Mouse (Mus musculus): Measurements from ENCODE around the gene 4921517D22Rik.
A peak's percentile ranks its signal among the peaks of the same experiment; 100 is the strongest.

4921517D22Rik gene

DNA sequence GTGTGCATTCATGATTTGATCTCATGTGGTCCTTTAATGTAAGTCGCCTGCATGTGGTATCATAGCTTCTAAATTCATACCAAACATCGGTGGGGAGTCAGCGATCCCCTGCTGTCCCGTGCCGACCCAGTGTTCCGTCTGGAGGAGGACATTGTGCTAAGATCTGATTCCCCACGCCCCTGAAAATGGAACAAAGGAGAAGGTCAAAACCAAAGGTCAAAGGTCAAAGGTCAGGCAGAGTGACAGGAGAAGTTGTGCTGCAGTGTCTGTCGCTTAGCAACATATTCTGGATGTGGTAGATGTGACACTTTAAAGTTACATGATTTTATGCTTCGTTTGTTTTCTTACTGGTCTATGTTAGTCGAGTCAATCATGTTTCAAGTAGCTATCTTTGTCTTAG is 2.4 kb downstream of the 4921517D22Rik start:
- DNase-seq (ENCODE audit: low read depth, low spot score): peak; percentile 70

DNA sequence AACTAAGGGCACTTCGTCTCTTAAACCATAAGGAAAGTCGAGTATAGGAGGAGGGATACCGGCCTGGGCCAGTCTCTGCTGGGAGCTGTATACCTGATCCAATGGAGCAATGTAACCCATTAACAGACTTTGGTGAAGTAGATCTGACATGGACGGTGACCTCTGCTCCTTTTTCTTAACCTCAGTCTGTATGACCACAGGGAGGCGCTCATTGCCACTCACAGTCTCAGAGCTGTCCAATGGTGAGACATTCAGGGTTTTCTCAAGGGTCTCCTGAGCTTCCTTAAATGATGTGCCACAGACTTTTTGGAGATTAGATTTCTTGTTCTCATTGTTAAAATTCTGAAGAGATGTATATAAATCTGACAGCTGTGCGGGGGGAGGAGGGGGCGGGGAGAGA is 3.3 kb downstream of the 4921517D22Rik start:
- peak; percentile 56 for DNase-seq (ENCODE audit: low read depth, low spot score)

DNA sequence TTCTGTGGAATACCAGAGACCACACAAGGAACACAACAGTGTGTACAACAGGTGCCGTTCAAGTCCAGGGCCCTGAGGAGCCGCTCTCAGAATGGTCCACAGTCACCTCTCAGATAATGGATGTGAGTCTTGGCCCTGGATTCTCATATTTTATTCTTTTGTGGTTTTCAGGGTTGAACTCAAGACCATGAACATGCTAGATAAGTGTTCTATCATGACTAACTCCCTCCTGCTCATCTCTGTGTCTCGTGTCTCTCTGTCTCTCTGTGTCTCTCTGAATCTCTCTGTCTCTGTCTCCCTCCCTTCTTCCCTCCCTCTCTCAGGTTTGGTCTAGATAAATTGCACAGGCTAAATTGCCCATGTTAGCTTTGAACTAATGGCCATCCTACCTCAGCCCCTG is 4.1 kb downstream of the 4921517D22Rik start:
- no peak for DNase-seq (ENCODE audit: low read depth, low spot score)

DNA sequence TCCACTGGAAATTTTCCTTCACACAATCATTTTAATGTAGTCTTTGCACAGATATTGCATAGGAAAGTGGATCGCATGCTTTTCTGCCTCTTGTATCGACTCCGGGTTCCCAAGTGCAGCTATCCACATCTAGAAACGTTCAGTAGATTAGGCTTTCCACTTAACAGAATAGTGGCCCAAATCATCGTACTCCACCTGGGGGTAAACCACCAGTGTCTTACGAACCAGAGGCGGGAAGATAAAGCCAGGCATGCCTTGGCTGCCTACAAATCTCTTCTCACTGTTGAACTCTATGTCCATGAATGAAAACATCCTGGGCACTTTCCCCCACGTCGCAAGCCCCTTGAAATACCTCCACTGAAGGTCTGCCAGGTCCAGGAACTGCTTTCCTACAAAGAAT is 4.6 kb downstream of the 4921517D22Rik start:
- DNase-seq (ENCODE audit: low read depth, low spot score): no peak

DNA sequence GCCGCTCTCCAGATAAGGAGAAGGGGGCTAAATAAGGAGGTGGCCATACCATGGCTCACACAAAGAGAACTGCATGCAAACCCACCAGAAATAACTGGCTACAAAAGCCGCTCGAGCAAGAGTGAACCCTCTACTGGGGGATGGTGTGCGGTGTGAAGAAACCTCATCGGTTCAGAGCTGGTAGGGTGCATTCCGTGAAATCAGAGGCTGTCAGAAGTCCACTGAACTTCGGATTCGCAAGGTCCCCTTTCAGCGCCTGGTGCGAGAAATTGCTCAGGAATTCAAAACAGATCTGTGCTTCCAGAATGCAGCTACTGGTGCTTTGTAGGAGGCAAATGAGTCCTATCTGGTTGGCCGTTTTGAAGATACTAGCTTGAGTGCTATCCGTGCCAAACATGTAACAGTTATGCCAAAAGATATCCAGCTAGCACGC is 5.6 kb downstream of the 4921517D22Rik start:
- DNase-seq (ENCODE audit: low read depth, low spot score): no peak

DNA sequence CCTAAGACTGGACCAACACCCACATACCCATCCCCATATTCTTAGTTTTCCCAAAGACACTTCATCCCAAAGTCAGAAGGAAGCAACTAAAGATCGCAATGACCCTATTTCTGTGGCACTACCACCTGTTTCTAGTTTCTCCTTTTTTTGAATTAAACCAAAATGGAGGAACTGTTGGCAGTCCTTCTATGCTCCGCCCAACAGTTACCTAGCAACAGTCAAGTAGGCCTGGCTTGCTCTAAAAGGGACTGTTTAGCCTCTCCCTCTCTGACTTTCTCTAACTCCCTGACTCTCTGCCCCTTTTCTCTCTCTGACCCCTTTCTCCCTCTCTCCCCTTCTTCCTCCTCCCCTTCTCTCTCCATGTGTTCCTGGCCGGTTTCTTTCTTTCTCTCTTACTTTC is 8.7 kb downstream of the 4921517D22Rik start:
- peak; percentile 73 for DNase-seq (ENCODE audit: low read depth, low spot score)

DNA sequence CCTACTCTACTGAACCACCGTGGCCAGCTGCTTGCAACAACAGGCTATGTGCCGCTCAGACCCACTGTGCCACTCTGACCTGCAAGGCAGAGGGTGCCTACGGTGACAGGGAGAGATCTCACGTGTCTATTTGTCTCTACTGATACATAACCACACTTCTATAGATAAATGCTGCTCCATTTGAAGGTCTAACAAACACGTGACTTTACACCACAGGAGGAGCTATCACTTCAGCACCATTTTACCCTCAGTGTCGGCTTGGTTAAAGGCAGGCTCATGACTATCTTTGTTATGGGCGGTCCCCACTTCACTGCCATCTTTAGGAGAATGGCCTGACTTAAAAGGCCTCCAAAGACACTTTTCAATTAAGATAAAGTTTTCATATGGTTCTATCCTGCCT is 11.3 kb downstream of the 4921517D22Rik start:
- DNase-seq (ENCODE audit: low read depth, low spot score): peak; percentile 79

DNA sequence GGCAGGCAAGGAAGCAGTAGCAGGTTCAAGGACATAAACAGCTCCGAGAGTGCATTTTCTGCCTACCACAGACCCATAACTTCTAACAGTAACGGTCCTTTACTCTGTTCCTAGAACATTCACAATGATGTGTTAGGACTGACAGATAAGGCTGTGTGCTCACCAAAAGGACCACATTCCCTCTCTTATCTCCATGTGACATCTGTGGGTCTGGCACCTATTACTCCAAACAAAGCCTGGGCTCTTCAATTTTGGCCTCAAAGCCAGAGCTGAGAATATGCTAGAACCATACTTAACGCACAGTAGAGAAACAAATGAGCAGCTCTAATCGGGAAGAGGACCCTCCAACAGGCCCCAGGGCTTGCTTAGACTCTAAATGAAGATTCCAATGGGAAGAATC is 14.0 kb downstream of the 4921517D22Rik start:
- DNase-seq (ENCODE audit: low read depth, low spot score): no peak

DNA sequence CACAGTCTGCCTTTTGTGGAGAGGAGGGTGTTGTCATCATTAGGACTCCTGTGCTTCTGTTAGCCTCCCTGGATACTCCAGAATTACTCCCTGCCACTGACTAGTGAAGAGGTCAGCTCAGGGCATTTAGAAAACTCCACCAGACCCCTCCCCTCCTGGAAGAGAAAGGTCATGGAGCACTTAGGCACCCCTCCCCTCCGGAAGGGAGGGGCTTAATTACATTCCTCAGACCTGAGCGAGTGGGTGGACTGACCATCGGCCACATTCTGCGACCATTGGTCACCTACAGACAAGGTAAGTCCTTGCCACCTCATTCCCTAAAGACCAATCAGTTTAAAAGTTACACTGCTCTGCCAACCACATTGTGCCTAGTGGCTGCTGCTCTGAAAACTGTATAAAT is 14.6 kb downstream of the 4921517D22Rik start:
- peak; percentile 77 for DNase-seq (ENCODE audit: low read depth, low spot score)

DNA sequence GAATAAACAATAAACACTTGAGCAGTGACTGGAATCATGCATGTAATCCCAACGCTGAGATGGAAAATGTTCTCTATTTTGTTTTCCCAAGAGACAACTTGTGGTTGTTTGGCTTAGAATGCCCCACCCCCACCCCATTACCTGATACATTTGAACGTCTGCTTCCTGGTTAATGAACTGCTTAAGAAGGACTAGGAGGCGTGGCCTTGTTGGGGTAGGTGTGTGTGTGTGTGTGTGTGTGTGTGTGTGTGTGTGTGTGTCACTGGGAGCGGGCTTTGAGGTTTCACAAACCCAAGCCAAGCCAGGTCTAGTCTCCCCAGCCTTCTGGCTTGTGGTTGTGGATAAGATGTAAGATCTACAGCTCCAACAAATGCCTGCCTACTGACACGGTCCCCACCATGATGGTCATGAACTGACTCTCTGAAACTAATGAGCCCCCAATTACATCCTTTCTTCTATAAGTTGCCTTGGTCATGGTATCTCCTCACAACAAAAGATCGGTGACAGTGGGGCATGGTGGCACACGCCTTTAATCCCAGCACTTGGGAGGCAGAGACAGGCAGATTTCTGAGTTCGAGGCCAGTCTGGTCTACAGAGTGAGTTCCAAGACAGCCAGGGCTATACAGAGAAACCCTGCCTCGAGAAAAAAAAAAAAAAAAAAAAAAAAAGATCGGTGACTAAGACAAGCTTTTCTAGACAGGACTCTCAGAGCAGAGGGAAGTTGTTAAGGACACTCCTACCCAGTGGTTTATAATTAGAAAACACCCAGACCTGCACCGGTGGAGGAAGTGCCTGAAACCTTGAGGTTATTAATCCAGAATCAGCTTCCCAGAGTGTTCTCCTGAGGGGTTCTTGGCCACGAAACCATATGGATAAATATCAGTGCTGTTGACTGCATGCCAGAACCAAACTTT is 17.3 kb downstream of the 4921517D22Rik start:
- peak; percentile 69 for DNase-seq (ENCODE audit: low read depth, low spot score)

DNA sequence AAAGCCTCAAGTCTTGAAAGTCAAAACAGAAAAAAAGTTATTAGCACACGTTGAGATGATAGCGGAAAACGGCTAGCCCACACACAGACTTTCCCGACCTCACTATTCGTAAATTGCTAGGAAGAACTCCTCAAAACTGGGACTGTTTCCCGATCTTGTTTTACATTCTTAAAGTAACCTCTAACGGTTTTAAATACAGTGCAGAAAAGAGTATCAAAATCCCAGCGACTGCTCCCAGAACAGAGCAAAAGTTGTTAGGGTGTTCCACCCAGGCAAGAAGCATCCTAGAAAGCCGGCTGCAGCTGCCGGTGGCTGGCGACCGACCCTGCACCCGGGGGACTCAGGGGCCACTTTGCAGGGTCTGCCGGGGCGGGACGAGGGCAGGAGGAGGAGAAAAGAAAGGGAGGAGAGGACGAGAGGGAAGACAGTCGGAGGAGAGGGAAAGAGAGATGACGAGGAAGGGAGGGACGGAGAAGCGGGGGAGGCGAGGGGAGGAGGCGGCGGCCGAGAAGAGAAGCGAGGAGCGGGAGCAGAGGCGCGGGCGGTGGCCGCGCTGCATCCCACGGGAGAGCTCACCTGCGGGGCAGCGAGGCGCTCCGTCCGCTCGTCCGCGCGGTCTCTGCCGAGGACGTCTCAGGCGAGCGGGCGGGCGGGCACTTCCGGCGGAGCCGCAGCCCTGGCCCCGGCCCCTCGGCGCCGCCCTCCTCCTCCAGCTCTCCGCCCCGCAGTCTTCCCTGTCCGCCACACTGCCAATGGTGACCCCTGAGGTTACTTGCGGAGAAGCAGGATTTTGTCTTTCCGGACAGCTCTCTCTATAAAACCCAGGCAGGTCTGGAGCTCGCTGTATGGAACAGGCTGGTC is 18.5 kb downstream of the 4921517D22Rik start, which contains the start of gene Golm1:
TSS of gene Golm1 (minus strand) at position 661 of the 861 bp plus-strand sequence.
- peak; percentile 67 for DNase-seq (ENCODE audit: low read depth, low spot score)

DNA sequence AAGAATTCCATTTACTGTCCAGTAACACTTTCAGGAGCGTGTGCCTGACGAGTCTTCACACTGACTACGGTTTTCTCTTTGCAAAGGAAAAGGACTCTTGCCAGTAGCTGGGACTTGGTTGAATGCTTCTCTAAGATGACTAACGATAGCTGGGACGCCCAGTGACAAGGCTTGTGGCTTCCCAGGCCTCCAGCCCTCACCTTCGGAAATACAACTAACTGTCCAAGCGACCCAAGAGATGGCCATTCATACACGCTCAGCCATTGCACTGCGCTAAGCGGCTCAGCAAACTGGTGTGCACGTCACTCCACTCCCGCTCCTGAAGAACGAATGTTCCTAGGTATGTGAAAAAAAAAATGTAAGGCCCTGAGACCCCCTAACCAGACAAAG is 19.2 kb downstream of the 4921517D22Rik start:
- no peak for DNase-seq (ENCODE audit: low read depth, low spot score)

DNA sequence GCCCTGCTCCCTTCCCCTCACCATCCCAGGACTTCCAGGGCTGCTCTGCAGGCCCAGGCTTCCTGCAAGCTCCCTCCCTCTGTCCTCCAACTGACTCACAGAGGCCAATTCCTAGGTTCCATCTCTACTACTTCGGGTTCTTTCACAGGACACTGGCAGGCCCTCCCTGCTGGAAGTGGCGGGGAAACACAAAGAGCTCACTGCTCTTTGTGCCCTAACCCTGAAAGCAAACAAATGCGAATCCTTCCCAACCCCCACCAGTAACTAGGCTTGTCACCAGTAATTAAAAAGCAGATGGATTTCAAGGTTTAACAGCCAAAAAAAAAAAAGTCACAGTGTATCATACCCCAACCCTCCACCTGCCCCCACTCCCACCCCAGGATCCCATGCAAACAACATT is 19.7 kb downstream of the 4921517D22Rik start:
- no peak for DNase-seq (ENCODE audit: low read depth, low spot score)

DNA sequence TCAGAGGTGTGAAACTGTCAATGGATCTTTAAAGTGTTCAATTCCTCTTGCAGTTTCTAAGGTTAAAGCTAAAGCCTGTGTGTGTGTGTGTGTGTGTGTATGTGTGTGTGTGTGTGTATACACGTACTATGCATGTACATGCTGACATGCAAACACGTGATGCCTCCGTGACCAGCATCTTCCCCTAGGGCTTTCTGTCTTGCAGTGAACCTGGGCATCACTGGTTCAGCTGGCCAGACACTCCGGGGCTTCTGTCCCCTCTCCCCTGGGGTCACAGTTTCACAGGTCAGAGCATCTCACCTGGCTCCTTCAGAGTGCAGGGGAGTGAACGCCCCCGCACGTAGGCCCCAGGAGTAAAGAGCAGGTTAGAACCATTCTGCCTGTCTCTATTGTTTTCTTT is 20.3 kb downstream of the 4921517D22Rik start:
- DNase-seq (ENCODE audit: low read depth, low spot score): no peak

DNA sequence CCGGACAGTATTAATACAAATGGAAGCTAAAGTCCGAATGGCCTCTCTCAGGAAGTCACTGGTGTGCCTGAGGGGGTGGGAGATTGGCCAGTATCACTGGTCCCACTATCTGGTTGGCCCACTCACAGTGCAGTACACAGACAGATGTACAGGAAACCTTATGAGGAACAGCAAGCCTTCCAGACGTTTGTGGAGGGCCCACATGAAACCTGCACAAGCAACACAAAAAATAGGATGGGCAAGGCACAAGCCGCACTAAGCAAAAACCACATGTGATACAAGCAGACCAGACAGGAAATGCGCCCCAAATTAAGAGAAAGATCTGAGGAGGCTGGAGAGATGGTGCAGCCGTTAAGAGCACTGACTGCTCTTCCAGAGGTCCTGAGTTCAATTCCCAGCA is 21.7 kb downstream of the 4921517D22Rik start:
- no peak for DNase-seq (ENCODE audit: low read depth, low spot score)

DNA sequence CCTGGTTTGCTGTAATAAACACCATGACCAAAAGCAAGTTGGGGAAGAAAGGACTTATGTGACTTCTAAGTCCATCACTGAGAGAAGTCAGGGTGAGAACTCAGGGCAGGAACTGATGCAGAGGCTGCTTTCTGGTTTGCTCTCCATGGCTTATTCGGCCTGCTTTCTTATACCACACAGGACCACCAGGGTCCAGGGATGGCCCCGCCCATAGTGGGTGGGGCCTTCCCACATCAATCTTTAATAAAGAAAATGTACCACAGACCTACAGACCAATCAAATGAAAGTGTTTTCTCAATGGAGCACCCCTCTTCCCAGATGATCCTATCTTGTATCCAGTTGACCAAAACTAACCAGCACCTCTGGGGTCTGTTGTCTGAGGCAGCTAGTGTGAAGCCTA is 22.4 kb downstream of the 4921517D22Rik start:
- peak; percentile 46 for DNase-seq (ENCODE audit: low read depth, low spot score)

DNA sequence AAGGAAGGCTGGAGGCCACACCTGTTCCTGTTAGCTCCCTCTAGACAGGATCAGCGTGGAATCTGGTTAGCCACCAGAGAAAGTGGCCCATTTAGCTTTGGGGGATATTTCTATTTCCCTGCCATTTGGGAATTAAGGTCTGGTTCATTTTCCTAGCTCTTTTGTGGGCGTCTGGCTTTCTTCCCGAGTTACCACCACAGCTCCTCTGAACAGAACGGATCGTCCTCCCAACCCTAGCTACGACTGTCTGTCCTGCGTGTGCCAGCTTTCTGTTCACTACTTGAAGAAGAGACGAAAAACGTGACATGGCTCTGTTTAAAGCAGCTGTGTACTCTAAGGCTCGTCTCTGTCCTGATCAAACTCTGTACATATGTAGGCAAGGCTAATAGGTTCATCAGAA is 24.0 kb downstream of the 4921517D22Rik start:
- no peak for DNase-seq (ENCODE audit: low read depth, low spot score)

DNA sequence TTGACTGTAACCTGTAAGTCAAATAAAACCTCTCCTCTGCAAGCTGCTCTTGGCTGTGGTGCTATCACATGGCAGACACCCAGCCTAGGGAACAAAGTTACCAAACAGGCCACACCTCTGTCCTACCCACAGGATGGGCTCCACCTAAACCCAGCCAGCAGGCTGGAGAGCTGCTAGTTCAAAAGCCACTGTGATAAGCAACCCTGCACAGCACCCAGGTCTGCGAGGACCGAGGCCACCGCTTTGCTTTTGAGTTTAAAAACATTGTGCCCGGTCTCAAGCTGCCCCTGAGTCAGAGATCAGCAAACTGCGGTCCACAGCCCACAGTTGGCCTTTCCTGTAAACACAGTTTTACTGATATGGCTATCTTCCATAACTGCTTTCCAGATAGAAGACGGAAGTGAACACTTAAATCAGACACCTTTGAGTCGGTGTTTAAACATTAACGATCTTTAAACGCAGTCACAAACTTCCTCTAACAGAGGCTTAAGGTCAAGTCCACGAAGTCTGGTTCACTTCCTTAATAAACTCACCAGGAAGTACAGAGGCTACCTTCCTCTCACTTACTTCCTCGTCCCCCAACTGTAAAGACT is 25.3 kb downstream of the 4921517D22Rik start:
- DNase-seq (ENCODE audit: low read depth, low spot score): peak; percentile 64

DNA sequence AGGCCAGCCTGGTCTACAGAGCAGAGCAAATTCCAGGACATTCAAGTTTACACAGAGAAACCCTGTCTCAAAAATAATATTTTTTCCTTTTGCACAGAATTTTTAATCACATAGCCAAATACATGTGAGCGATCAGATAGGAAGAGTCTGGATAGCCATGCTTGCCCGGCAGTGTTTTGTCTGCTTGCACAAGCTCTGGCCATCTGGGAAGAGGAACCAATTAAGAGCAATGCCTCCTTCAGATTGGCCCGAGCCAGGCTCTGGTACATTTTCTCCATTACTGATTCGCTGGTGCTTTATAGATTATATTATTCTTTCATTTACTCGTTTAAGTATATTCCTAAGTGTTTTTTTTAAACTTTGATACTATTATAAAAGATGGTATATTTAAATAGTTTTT is 26.1 kb downstream of the 4921517D22Rik start:
- DNase-seq (ENCODE audit: low read depth, low spot score): no peak

DNA sequence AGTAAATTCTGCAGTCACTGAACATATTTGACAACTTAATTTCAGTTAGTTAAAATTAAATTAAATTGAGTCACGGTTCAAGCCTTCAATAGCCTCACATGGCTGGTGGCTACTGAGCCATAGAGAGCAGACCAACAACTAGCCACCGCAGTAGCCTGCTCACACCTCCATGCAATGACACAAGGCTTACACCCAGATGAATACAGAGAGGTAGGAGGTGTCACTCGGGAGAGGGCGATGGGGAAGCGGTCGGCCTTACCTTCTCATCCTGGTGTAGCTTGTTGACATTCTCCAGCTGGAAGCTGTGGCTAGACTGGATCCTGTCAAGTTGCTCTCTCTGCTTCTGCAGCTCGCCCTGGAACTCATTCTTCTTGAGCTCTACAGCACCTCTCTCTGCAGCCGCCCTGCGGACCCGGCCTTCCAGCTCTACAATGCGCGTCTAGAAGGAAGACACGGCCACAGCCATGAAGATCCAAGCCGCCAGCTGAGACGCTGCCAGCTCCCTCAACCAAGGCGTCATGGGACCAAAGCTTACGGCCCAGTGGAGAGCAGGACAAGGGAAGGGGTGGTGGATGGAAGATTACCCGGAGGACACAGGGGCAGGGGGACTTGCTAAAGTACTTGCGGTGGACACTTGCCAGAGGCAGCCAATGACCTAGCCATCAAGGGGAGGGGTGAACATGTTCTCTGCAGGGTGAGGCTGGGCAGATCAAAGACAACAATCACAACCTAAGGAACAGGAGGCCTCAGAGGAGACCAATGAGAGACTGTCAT is 29.8 kb downstream of the 4921517D22Rik start:
- no peak for DNase-seq (ENCODE audit: low read depth, low spot score)

DNA sequence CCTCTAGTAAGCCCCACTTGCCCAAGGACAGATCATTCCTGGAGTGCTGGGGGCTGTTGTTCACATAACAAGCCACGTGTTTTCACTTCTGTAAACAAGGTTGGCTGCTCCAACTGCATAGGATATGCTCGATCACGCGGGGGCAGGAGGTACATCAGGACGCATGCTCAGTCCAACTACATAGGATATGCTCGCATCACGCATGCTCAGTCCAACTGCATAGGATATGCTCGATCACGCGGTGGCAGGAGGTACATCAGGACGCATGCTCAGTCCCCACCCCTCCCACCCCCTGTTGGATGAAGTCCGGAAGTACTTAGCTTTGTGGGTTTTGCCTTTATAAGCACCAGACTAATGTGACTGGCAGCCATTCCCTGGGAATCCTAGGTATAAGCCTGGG is 31.9 kb downstream of the 4921517D22Rik start:
- DNase-seq (ENCODE audit: low read depth, low spot score): peak; percentile 97
